Mouse (Mus musculus) C2C12 (cell line): ENCODE results near the gene Sfi1.
"Not testable (repeated sequence)": the region's sequence is repeated elsewhere in the genome, so short reads cannot be mapped to it uniquely, and the experiment has no call there.

Experiments
- CEBPB ChIP-seq: IDR thresholded peaks from one replicate; pipeline ENCODE4 v1.6.1; 2011; ENCODE audit warnings: low read depth, mild to moderate bottlenecking, control low read depth, moderate library complexity
- CTCF ChIP-seq: IDR thresholded peaks from one replicate; pipeline ENCODE4 v1.5.1; 2011; ENCODE audit not compliant: control insufficient read depth, insufficient read depth, insufficient read length
- MAX ChIP-seq: IDR thresholded peaks from one replicate; pipeline ENCODE4 v1.6.1; 2011; ENCODE audit warnings: mild to moderate bottlenecking, control low read depth
- USF1 ChIP-seq: IDR thresholded peaks from one replicate; pipeline ENCODE4 v1.6.1; 2011; ENCODE audit warnings: low read depth, mild to moderate bottlenecking, control low read depth, moderate library complexity

DNA sequence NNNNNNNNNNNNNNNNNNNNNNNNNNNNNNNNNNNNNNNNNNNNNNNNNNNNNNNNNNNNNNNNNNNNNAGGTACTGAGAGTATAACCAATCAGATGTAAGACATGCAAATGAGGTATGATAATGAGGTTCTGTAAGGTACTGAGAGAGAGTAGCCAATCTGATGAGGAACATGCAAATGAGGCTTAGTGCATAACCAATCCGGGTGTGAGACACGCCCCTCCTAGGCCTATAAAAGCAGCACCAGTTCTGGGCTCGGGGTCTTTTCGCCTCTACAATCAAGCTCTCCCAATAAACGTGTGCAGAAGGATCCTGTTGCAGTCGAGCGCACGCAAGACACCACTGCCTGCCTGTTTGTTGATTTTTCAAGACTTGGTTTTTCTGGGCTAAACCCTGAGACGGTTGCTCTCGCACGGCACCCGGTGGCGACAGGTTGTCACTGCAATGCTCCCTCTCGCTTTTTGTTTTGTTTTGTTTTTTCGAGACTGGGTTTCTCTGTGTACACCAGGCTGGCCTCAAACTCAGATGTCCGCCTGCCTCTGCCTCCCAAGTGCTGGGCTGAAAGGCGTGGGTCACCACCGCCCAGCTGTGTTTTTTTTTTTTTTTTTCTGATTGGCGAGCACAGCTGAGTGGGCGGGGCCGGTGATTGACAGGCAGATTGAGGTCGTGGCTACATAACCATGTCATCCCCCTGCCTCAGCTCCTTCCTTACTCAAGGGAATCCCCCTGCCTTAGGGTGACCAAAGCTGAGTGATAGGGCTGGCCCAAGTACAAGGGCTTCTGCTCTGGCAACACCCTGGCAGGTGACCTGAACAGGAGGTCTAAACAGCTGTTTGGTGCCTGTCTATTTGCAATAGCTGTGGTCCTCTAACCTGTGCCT is 68.1 kb downstream of the Sfi1 start:
- not testable (repeated sequence) for TF ChIP-seq CTCF, USF1, MAX, CEBPB
